Mouse (Mus musculus): Measurements from ENCODE around the gene Ace. TPM values are rescaled to one million over a fixed set of nuclear protein-coding genes. Genes with fewer than 3 reads are reported as not detected.

Ace gene
- polyA plus RNA-seq (2014; fragmentation: Illumina TruSeq; extraction: RNeasy Lipid Tissue Mini Kit (QIAGEN cat#74804); ENCODE audit: low read depth, low replicate concordance), result 305 TPM

GRCm38 (mm10) chr11:105967741-105968574, at the start of gene Ace:
Gene Ace (plus strand): TSS chr11:105967945.

GRCm38 (mm10) chr11:105952911-105953386, 14.8 kb upstream of the Ace start, which contains the start of gene Cyb561:
Gene Cyb561 (minus strand): TSS chr11:105953336.

GRCm38 (mm10) chr11:105994375-105994774, 26.6 kb downstream of the Ace start, which contains the start of gene Ace3:
Gene Ace3 (plus strand): TSS chr11:105994675.

DNA sequence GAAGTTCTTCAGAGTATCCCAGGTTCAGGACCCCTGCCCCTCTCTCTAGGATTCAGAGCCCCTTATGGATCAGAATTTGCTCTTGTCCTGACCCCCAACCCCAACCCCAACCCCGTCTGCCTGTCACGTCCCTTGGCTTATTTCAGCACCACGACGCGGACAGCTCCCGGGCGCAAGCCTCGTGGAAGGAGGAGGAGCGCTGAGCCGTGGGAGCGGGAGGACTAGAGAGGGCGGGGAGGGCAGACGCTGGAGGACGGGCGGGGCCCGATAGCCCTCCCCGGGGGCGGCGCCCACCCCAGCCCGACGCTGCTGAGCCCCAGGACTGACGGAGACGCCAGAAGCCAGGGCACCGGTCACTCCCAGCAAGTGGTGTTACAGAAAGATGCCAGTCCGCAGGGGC, 40.1 kb downstream of the Ace start, which contains the start of gene Kcnh6:
Gene Kcnh6, plus strand, starts transcription at position 304 of the 400 bp plus-strand sequence.

GRCm38 (mm10) chr11:106036548-106037417, 69.0 kb downstream of the Ace start, which contains the start of gene Dcaf7:
Gene Dcaf7 (plus strand): TSS chr11:106036872.

Other genes starting within 250 kb of the Ace start
- 486 TPM for gene Cyb561, start 14.6 kb upstream of the Ace start, polyA plus RNA-seq (2014; fragmentation: Illumina TruSeq; extraction: RNeasy Lipid Tissue Mini Kit (QIAGEN cat#74804); ENCODE audit: low read depth, low replicate concordance)
- 1.2 TPM for gene Ace3, start 26.7 kb downstream of the Ace start, polyA plus RNA-seq (2014; fragmentation: Illumina TruSeq; extraction: RNeasy Lipid Tissue Mini Kit (QIAGEN cat#74804); ENCODE audit: low read depth, low replicate concordance)
- gene Kcnh6, start 40.2 kb downstream of the Ace start, polyA plus RNA-seq (2014; fragmentation: Illumina TruSeq; extraction: RNeasy Lipid Tissue Mini Kit (QIAGEN cat#74804); ENCODE audit: low read depth, low replicate concordance), result 0.15 TPM
- 42.8 TPM for gene Dcaf7, start 68.9 kb downstream of the Ace start, polyA plus RNA-seq (2014; fragmentation: Illumina TruSeq; extraction: RNeasy Lipid Tissue Mini Kit (QIAGEN cat#74804); ENCODE audit: low read depth, low replicate concordance)
- gene Taco1, start 98.1 kb downstream of the Ace start, polyA plus RNA-seq (2014; fragmentation: Illumina TruSeq; extraction: RNeasy Lipid Tissue Mini Kit (QIAGEN cat#74804); ENCODE audit: low read depth, low replicate concordance), result 12.3 TPM
- 39.8 TPM for gene Map3k3, start 116.7 kb downstream of the Ace start, polyA plus RNA-seq (2014; fragmentation: Illumina TruSeq; extraction: RNeasy Lipid Tissue Mini Kit (QIAGEN cat#74804); ENCODE audit: low read depth, low replicate concordance)
- 4.8 TPM for gene Gm10840, start 192.9 kb downstream of the Ace start, polyA plus RNA-seq (2014; fragmentation: Illumina TruSeq; extraction: RNeasy Lipid Tissue Mini Kit (QIAGEN cat#74804); ENCODE audit: low read depth, low replicate concordance)
- gene Limd2, start 192.9 kb downstream of the Ace start, polyA plus RNA-seq (2014; fragmentation: Illumina TruSeq; extraction: RNeasy Lipid Tissue Mini Kit (QIAGEN cat#74804); ENCODE audit: low read depth, low replicate concordance), result 43.2 TPM
- gene Strada, start 234.2 kb downstream of the Ace start, polyA plus RNA-seq (2014; fragmentation: Illumina TruSeq; extraction: RNeasy Lipid Tissue Mini Kit (QIAGEN cat#74804); ENCODE audit: low read depth, low replicate concordance), result 21.7 TPM
- gene Ccdc47, start 248.4 kb downstream of the Ace start, polyA plus RNA-seq (2014; fragmentation: Illumina TruSeq; extraction: RNeasy Lipid Tissue Mini Kit (QIAGEN cat#74804); ENCODE audit: low read depth, low replicate concordance), result 76.2 TPM
- gene Ddx42, start 249.0 kb downstream of the Ace start, polyA plus RNA-seq (2014; fragmentation: Illumina TruSeq; extraction: RNeasy Lipid Tissue Mini Kit (QIAGEN cat#74804); ENCODE audit: low read depth, low replicate concordance), result 43.4 TPM